Mouse (Mus musculus): ENCODE measurements at regions not wholly inside any gene's neighbourhood (a gene's known extent, or its start where the extent isn't known, plus 50 kb on each side); places are given as distances from the start of the nearest gene placed in this dataset.

DNA sequence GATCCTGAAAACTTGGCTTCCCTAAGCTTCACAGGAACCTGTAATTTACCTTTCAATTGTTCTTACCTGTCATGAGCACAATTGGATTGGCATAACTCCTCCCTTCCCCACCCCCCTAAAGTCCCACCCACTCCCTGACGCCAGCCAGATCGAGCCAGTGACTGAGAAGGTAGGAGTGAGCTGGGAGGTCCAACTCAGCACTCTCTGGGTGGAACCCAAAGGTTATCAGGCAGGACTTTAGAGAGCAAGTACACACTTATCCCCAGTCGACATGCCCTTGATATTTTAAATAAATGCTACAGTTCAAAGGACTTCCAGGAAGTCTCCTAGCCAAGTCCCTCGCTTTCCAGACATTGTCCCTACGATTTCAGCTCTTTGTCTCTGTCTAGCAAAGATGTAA is 260.7 kb downstream of the Sox9 start:
- TF ChIP-seq POLR2A (IDR thresholded peaks at IDR 0.05; ENCODE audit: insufficient read depth, low read depth, low read length) (no peak), EP300 (IDR thresholded peaks at IDR 0.05; ENCODE audit: insufficient read depth, low read depth, low read length) (no peak)
